Mouse (Mus musculus): ENCODE measurements around the gene Ubc.

GRCm38 (mm10) chr5:125382673-125383558 lies 7.1 kb downstream of the Ubc start:
- TF ChIP-seq CTCF (conservative IDR thresholded peaks at IDR 0.05; ENCODE audit: insufficient read depth, insufficient read length, low read depth, low read length) (peak; percentile 71), POLR2A (IDR thresholded peaks at IDR 0.05; ENCODE audit: low read depth, low read length) (peak; percentile 8)

Data from kidney, adult 2 months (tissue).